Mouse (Mus musculus) forebrain, embryonic 12.5 days (tissue): ENCODE measurements around the gene Cadm4. TPM values are rescaled to one million over a fixed set of nuclear protein-coding genes. Genes with fewer than 3 reads are reported as not detected.

ENCODE experiments used
- ATAC-seq: fragments of 200-750 bp; cut with Nextera tagmentation; 2 replicates; pipeline ENCODE4 v1.8.0; 2017; ENCODE audit warnings: moderate TSS enrichment; ENCODE audit not compliant: low FRiP score
- H3K27ac ChIP-seq: fragments of 300-500 bp; sonication (generic); 2 replicates; pipeline ENCODE4 v1.5.1; 2016; ENCODE audit warnings: mild to moderate bottlenecking
- H3K27me3 ChIP-seq: fragments of 300-500 bp; sonication (generic); 2 replicates; pipeline ENCODE4 v1.6.1; 2016; ENCODE audit warnings: mild to moderate bottlenecking
- H3K36me3 ChIP-seq: fragments of 300-500 bp; sonication (generic); replicated peaks from 2 replicates; pipeline ENCODE4 v1.6.1; 2016; ENCODE audit warnings: mild to moderate bottlenecking
- H3K4me1 ChIP-seq: fragments of 300-500 bp; sonication (generic); 2 replicates; pipeline ENCODE4 v1.6.1; 2016
- H3K4me2 ChIP-seq: fragments of 300-500 bp; sonication (generic); 2 replicates; pipeline ENCODE4 v1.6.1; 2016; ENCODE audit warnings: mild to moderate bottlenecking, moderate library complexity
- H3K4me3 ChIP-seq: fragments of 300-500 bp; sonication (generic); replicated peaks from 2 replicates; pipeline ENCODE4 v1.5.1; 2016; ENCODE audit warnings: mild to moderate bottlenecking
- H3K9ac ChIP-seq: fragments of 300-500 bp; sonication (generic); 2 replicates; pipeline ENCODE4 v1.6.1; 2016; ENCODE audit warnings: mild to moderate bottlenecking
- H3K9me3 ChIP-seq: fragments of 300-500 bp; sonication (generic); 2 replicates; pipeline ENCODE4 v1.6.1; 2016
- WGBS: fragments of 180-500 bp; shearing (Covaris S2); methylation state at CpG from one replicate; pipeline ENCODE4 v1.1.7; 2016; 5-methylcytosine and 5-hydroxymethylcytosine counted together
- polyA plus RNA-seq: library from polyadenylated mRNA; unstranded; fragments of >200 nt; fragmentation: Nextera tagmentation; extraction: Ambion mirVana; gene quantifications from 2 replicates; pipeline ENCODE4 v1.2.1, GENCODE M21; 2016

The Cadm4 gene
- polyA plus RNA-seq, 1 experiment from 2014 or later = 32.1 TPM

GRCm38 (mm10) chr7:24525686-24526420 is 44.0 kb downstream of the Cadm4 start:
- H3K9ac ChIP-seq = no peak overlapping the region
- H3K9me3 ChIP-seq = no peaks in the 10 kb centered on the region
- H3K36me3 ChIP-seq = no peaks in the 10 kb centered on the region
- 87% methylated on average over 12 of the region's 12 CpGs for WGBS
- no peak overlapping the region for H3K4me3 ChIP-seq
- peaks cover 9% of the 10 kb centered on the region for H3K4me1 ChIP-seq
- no peak for ATAC-seq
- H3K27ac ChIP-seq = no peak overlapping the region
- no peaks in the 10 kb centered on the region; the same call in 1 of the 2 replicates for H3K27me3 ChIP-seq
- no peak overlapping the region for H3K4me2 ChIP-seq

- Histone ChIP-seq H3K4me1 (peaks cover 35% of the 10 kb centered on the region), H3K9me3 (no peaks in the 10 kb centered on the region), H3K27me3 (peaks cover 15% of the 10 kb centered on the region), H3K9ac (no peak overlapping the region), H3K4me3 (no peak overlapping the region), H3K4me2 (no peak overlapping the region), H3K36me3 (peaks cover 8% of the 10 kb centered on the region), H3K27ac (no peak overlapping the region)
- WGBS = 93% methylated on average over 11 of the region's 11 CpGs
- ATAC-seq = no peak
Observed at GRCm38 (mm10) chr7:24528861-24529260, 47.0 kb downstream of the Cadm4 start.

GRCm38 (mm10) chr7:24529580-24529979 is 47.8 kb downstream of the Cadm4 start:
- ATAC-seq = no peak
- Histone ChIP-seq H3K9ac (peak overlapping the region; percentile 65), H3K36me3 (peaks cover 15% of the 10 kb centered on the region), H3K4me3 (peak overlapping the region; percentile 67), H3K27me3 (peaks cover 22% of the 10 kb centered on the region), H3K4me2 (peak overlapping the region; percentile 91), H3K27ac (0 out of 2 replicates have a peak overlapping the region, but pooled peaks have one; percentile 89), H3K9me3 (no peaks in the 10 kb centered on the region), H3K4me1 (peaks cover 41% of the 10 kb centered on the region)
- WGBS = 62% methylated on average over 11 of the region's 11 CpGs

GRCm38 (mm10) chr7:24530062-24530931 is 48.5 kb downstream of the Cadm4 start, which contains the start of gene Irgq:
TSS of gene Irgq (plus strand) at chr7:24530689.
- Histone ChIP-seq H3K4me1 (peaks cover 41% of the 10 kb centered on the region), H3K9me3 (no peaks in the 10 kb centered on the region), H3K27ac (peak within 1 kb of the TSS; percentile 89), H3K27me3 (peaks cover 23% of the 10 kb centered on the region), H3K4me3 (peak within 1 kb of the TSS; percentile 67), H3K36me3 (peaks cover 23% of the 10 kb centered on the region), H3K9ac (peak within 1 kb of the TSS; percentile 88), H3K4me2 (peak within 1 kb of the TSS; percentile 91)
- peak; percentile 95 for ATAC-seq
- WGBS = 1% methylated on average over 44 of the region's 44 CpGs

- peaks cover 34% of the 10 kb centered on the region for H3K36me3 ChIP-seq
Observed at GRCm38 (mm10) chr7:24531211-24531971, 49.6 kb downstream of the Cadm4 start.

GRCm38 (mm10) chr7:24533031-24533571 is 51.3 kb downstream of the Cadm4 start:
- H3K27me3 ChIP-seq = peaks cover 23% of the 10 kb centered on the region
- peaks cover 35% of the 10 kb centered on the region for H3K36me3 ChIP-seq
- peaks cover 42% of the 10 kb centered on the region for H3K4me1 ChIP-seq
- peak overlapping the region; percentile 17; the same call in 1 of the 2 replicates for H3K9ac ChIP-seq
- ATAC-seq = no peak
- no peak overlapping the region for H3K4me3 ChIP-seq
- peak overlapping the region; percentile 36; the same call in 1 of the 2 replicates for H3K4me2 ChIP-seq
- 55% methylated on average over 28 of the region's 28 CpGs for WGBS
- H3K9me3 ChIP-seq = no peaks in the 10 kb centered on the region
- no peak overlapping the region for H3K27ac ChIP-seq

More at GRCm38 (mm10) chr7:24531211-24531971, 49.6 kb downstream of the Cadm4 start:
- peak overlapping the region; percentile 91 for H3K4me2 ChIP-seq
- peaks cover 23% of the 10 kb centered on the region for H3K27me3 ChIP-seq
- no peaks in the 10 kb centered on the region for H3K9me3 ChIP-seq
- peaks cover 41% of the 10 kb centered on the region for H3K4me1 ChIP-seq
- ATAC-seq = peak; percentile 67
- under 1% methylated on average over 43 of the region's 43 CpGs for WGBS
- H3K27ac ChIP-seq = peak overlapping the region; percentile 89
- peak overlapping the region; percentile 67 for H3K4me3 ChIP-seq
- H3K9ac ChIP-seq = peak overlapping the region; percentile 88

- WGBS = 15% methylated on average over 40 of the region's 42 CpGs
- Histone ChIP-seq H3K36me3 (peaks cover 35% of the 10 kb centered on the region), H3K4me2 (peak overlapping the region; percentile 36), H3K9me3 (peaks cover under 1% of the 10 kb centered on the region; the same call in 1 of the 2 replicates), H3K27me3 (peaks cover 23% of the 10 kb centered on the region), H3K4me3 (peak overlapping the region; percentile 18; the same call in 1 of the 2 replicates), H3K4me1 (peaks cover 45% of the 10 kb centered on the region), H3K27ac (no peak overlapping the region), H3K9ac (0 out of 2 replicates have a peak overlapping the region, but pooled peaks have one; percentile 12)
- ATAC-seq = no peak
Observed at GRCm38 (mm10) chr7:24533806-24534205, 52.0 kb downstream of the Cadm4 start.

- ATAC-seq = no peak
- Histone ChIP-seq H3K27ac (no peak overlapping the region), H3K9me3 (peaks cover 3% of the 10 kb centered on the region; the same call in 1 of the 2 replicates), H3K4me1 (peaks cover 43% of the 10 kb centered on the region), H3K4me2 (peak overlapping the region; percentile 36), H3K4me3 (peak overlapping the region; percentile 18; the same call in 1 of the 2 replicates), H3K27me3 (peaks cover 23% of the 10 kb centered on the region), H3K9ac (0 out of 2 replicates have a peak overlapping the region, but pooled peaks have one; percentile 12), H3K36me3 (peaks cover 35% of the 10 kb centered on the region)
- WGBS = 23% methylated on average over 18 of the region's 19 CpGs
Observed at GRCm38 (mm10) chr7:24534301-24534700, 52.5 kb downstream of the Cadm4 start.

- peaks cover 3% of the 10 kb centered on the region; the same call in 1 of the 2 replicates for H3K9me3 ChIP-seq
- H3K27ac ChIP-seq = no peak overlapping the region
- H3K27me3 ChIP-seq = peaks cover 23% of the 10 kb centered on the region
- H3K9ac ChIP-seq = no peak overlapping the region
- peaks cover 35% of the 10 kb centered on the region for H3K36me3 ChIP-seq
- WGBS = 83% methylated on average over 4 of the region's 4 CpGs
- ATAC-seq = no peak
- peaks cover 24% of the 10 kb centered on the region for H3K4me1 ChIP-seq
- no peak overlapping the region for H3K4me3 ChIP-seq
- no peak overlapping the region for H3K4me2 ChIP-seq
Observed at GRCm38 (mm10) chr7:24537081-24537480, 55.3 kb downstream of the Cadm4 start.

GRCm38 (mm10) chr7:24537591-24537990 is 55.8 kb downstream of the Cadm4 start:
- H3K9ac ChIP-seq = no peak overlapping the region
- H3K36me3 ChIP-seq = peaks cover 35% of the 10 kb centered on the region
- peaks cover 3% of the 10 kb centered on the region; the same call in 1 of the 2 replicates for H3K9me3 ChIP-seq
- H3K4me1 ChIP-seq = peaks cover 19% of the 10 kb centered on the region
- H3K27me3 ChIP-seq = peaks cover 19% of the 10 kb centered on the region
- H3K4me2 ChIP-seq = no peak overlapping the region
- no peak overlapping the region for H3K27ac ChIP-seq
- WGBS = 85% methylated on average over 5 of the region's 5 CpGs
- H3K4me3 ChIP-seq = no peak overlapping the region
- no peak for ATAC-seq

GRCm38 (mm10) chr7:24538154-24538553 is 56.3 kb downstream of the Cadm4 start:
- no peak overlapping the region for H3K9ac ChIP-seq
- no peak overlapping the region for H3K4me3 ChIP-seq
- H3K36me3 ChIP-seq = peaks cover 34% of the 10 kb centered on the region
- ATAC-seq = no peak
- no peak overlapping the region for H3K4me2 ChIP-seq
- 46% methylated on average over 5 of the region's 5 CpGs for WGBS
- no peak overlapping the region for H3K27ac ChIP-seq
- peaks cover 3% of the 10 kb centered on the region; the same call in 1 of the 2 replicates for H3K9me3 ChIP-seq
- H3K4me1 ChIP-seq = peaks cover 17% of the 10 kb centered on the region
- peaks cover 15% of the 10 kb centered on the region for H3K27me3 ChIP-seq
